Mouse (Mus musculus) brain, embryonic 14.5 days (tissue): ENCODE results near the gene Tas2r135.

Experiments
- CTCF ChIP-seq: fragments of 200-500 bp; IDR thresholded peaks from 2 replicates; pipeline ENCODE4 v1.5.1; 2012; ENCODE audit warnings: inconsistent platforms, mild to moderate bottlenecking, moderate library complexity, borderline replicate concordance; ENCODE audit not compliant: insufficient read depth, insufficient read length; ENCODE audit errors: extremely low read depth
- POLR2A ChIP-seq: fragments of 200-500 bp; IDR thresholded peaks from 2 replicates; pipeline ENCODE4 v1.6.1; 2012; ENCODE audit warnings: mild to moderate bottlenecking, inconsistent platforms, borderline replicate concordance; ENCODE audit not compliant: poor library complexity, insufficient read depth, insufficient read length, severe bottlenecking; ENCODE audit errors: extremely low read depth

GRCm38 (mm10) chr6:42405134-42405533, at the start of gene Tas2r135:
- TF ChIP-seq POLR2A, result no peak
- TF ChIP-seq CTCF, result no peak
